Mouse (Mus musculus) CH12.LX (cell line): Measurements from ENCODE around the gene Cfap58. TPM values are rescaled to one million over a fixed set of nuclear protein-coding genes. Genes with fewer than 3 reads are reported as not detected.

Experiments
- DNase-seq: peaks from one replicate; pipeline ENCODE4 v3.0.0-alpha.2; 2013; ENCODE audit errors: extremely low read depth
- H3K27ac ChIP-seq: 2 replicates; pipeline ENCODE4 v1.5.1; 2012; ENCODE audit warnings: low read depth, mild to moderate bottlenecking, control low read depth, moderate library complexity; ENCODE audit not compliant: insufficient read depth
- H3K27me3 ChIP-seq: replicated peaks from 2 replicates; pipeline ENCODE3; 2012; ENCODE audit warnings: inconsistent platforms
- H3K36me3 ChIP-seq, 2 experiments: replicated peaks in 1 of 2; 2 replicates each; pipeline versions ENCODE3 to v1.6.1; 2012; ENCODE audit warnings: inconsistent platforms in 1 of 2, low read length in 1 of 2, mild to moderate bottlenecking in 1 of 2, mixed read lengths in 1 of 2, moderate library complexity in 1 of 2; ENCODE audit not compliant: control insufficient read depth in 1 of 2, insufficient read depth in 1 of 2
- H3K4me1 ChIP-seq, 2 experiments: 2 replicates each; pipeline ENCODE4 v1.6.1; 2012; ENCODE audit warnings: inconsistent platforms in 1 of 2, moderate library complexity in 1 of 2; ENCODE audit not compliant: insufficient read depth in 2 of 2, control insufficient read depth in 1 of 2
- H3K4me2 ChIP-seq: 2 replicates; pipeline ENCODE4 v1.6.1; 2012; ENCODE audit warnings: low read depth, mild to moderate bottlenecking, control low read depth; ENCODE audit not compliant: poor library complexity, insufficient read depth, severe bottlenecking
- H3K4me3 ChIP-seq, 3 experiments: fragments of 150-350 bp in 1 of 3; sonication (generic) in 1 of 3; replicated peaks in 1 of 3; 2 replicates each; pipeline versions ENCODE3 to v1.5.1; 2011 to 2012; ENCODE audit warnings: low read depth in 2 of 3, low read length in 2 of 3, mild to moderate bottlenecking in 2 of 3, moderate library complexity in 2 of 3, control low read depth in 1 of 3, improper control_type of control experiment in 1 of 3, inconsistent platforms in 1 of 3, mixed read lengths in 1 of 3; ENCODE audit not compliant: poor library complexity in 1 of 3
- H3K79me2 ChIP-seq: replicated peaks from 2 replicates; pipeline ENCODE4 v1.6.1; 2012; ENCODE audit warnings: mild to moderate bottlenecking, moderate library complexity; ENCODE audit not compliant: control insufficient read depth, poor library complexity, insufficient read depth, severe bottlenecking; ENCODE audit errors: extremely low read depth
- H3K9ac ChIP-seq: 2 replicates; pipeline ENCODE4 v1.6.1; 2012; ENCODE audit warnings: low read depth, mild to moderate bottlenecking, control low read depth, moderate library complexity; ENCODE audit not compliant: insufficient read depth
- H3K9me3 ChIP-seq: replicated peaks from 2 replicates; pipeline ENCODE3; 2012; ENCODE audit warnings: low read length, inconsistent platforms, mixed read lengths
- BHLHE40 ChIP-seq: IDR thresholded peaks from 2 replicates; pipeline ENCODE4 v1.6.1; 2011; ENCODE audit warnings: mild to moderate bottlenecking, low read depth, low read length, improper control_type of control experiment
- ELF1 ChIP-seq: IDR thresholded peaks from 2 replicates; pipeline ENCODE4 v1.6.1; 2014; ENCODE audit warnings: low read depth, mild to moderate bottlenecking, inconsistent platforms, low read length, improper control_type of control experiment
- ETS1 ChIP-seq: conservative IDR thresholded peaks from 2 replicates; pipeline ENCODE4 v1.6.1; 2012; ENCODE audit warnings: low read depth, mild to moderate bottlenecking, inconsistent platforms, low read length, improper control_type of control experiment, moderate library complexity
- JUN ChIP-seq: IDR thresholded peaks from 2 replicates; pipeline ENCODE4 v1.6.1; 2011; ENCODE audit warnings: low read depth, mild to moderate bottlenecking, low read length, improper control_type of control experiment, moderate library complexity; ENCODE audit not compliant: insufficient read depth
- KAT2A ChIP-seq: IDR thresholded peaks from 2 replicates; pipeline ENCODE4 v1.6.1; 2012; ENCODE audit warnings: low read length, improper control_type of control experiment, inconsistent platforms; ENCODE audit not compliant: insufficient replicate concordance
- MEF2A ChIP-seq: IDR thresholded peaks from 2 replicates; pipeline ENCODE4 v1.6.1; 2014; ENCODE audit warnings: low read depth, mild to moderate bottlenecking, inconsistent platforms, low read length, improper control_type of control experiment, borderline replicate concordance
- MXI1 ChIP-seq: IDR thresholded peaks from 2 replicates; pipeline ENCODE4 v1.6.1; 2011; ENCODE audit warnings: mild to moderate bottlenecking, low read depth, low read length, improper control_type of control experiment
- NELFE ChIP-seq: IDR thresholded peaks from 2 replicates; pipeline ENCODE4 v1.6.1; 2011; ENCODE audit warnings: low read depth, low read length, improper control_type of control experiment
- NRF1 ChIP-seq: IDR thresholded peaks from 2 replicates; pipeline ENCODE4 v1.6.1; 2014; ENCODE audit warnings: low read depth, mild to moderate bottlenecking, inconsistent platforms, low read length, improper control_type of control experiment, moderate library complexity
- PAX5 ChIP-seq: IDR thresholded peaks from 2 replicates; pipeline ENCODE4 v1.6.1; 2012; ENCODE audit warnings: low read length, inconsistent platforms, mixed read lengths
- POLR2A ChIP-seq: IDR thresholded peaks from 2 replicates; pipeline ENCODE4 v1.6.1; 2011; ENCODE audit warnings: low read depth, mild to moderate bottlenecking, improper control_type of control experiment, low read length
- RAD21 ChIP-seq: IDR thresholded peaks from 2 replicates; pipeline ENCODE4 v1.6.1; 2011; ENCODE audit warnings: low read depth, mild to moderate bottlenecking, low read length, improper control_type of control experiment, moderate library complexity
- TCF12 ChIP-seq: IDR thresholded peaks from 2 replicates; pipeline ENCODE4 v1.6.1; 2014; ENCODE audit warnings: low read depth, mild to moderate bottlenecking, inconsistent platforms, low read length, improper control_type of control experiment
- USF2 ChIP-seq: conservative IDR thresholded peaks from 2 replicates; pipeline ENCODE4 v1.6.1; 2011; ENCODE audit warnings: low read depth, low read length, improper control_type of control experiment
- ZMIZ1 ChIP-seq: IDR thresholded peaks from 2 replicates; pipeline ENCODE4 v1.6.1; 2012; ENCODE audit warnings: low read depth, mild to moderate bottlenecking, inconsistent platforms, low read length, improper control_type of control experiment
- ZNF384 ChIP-seq: IDR thresholded peaks from 2 replicates; pipeline ENCODE4 v1.6.1; 2012; ENCODE audit warnings: low read depth, low read length, improper control_type of control experiment, inconsistent platforms
- dilution Hi-C: fragments of 300-500 bp; cut with MboI; formaldehyde crosslinking; loops from 2 replicates; pipeline ENCODE4 v1.14.3; 2020; ENCODE audit warnings: low sequenced_read_pairs; ENCODE audit not compliant: extremely low pct_unique_long_range_greater_than_20kb, extremely low pct_ligation_motif_present
- in situ Hi-C: fragments of 300-500 bp; cut with MboI; formaldehyde crosslinking; loops from 3 replicates; pipeline ENCODE4 v1.14.3; 2019; ENCODE audit warnings: low sequenced_read_pairs, low pct_ligation_motif_present, low pct_unique_long_range_greater_than_20kb, mixed read lengths
- polyA plus RNA-seq: library from polyadenylated mRNA; unstranded; fragments of >175 nt; gene quantifications from 2 replicates; pipeline ENCODE4 v1.2.1, GENCODE M21; 2012; ENCODE audit warnings: low read depth; ENCODE audit not compliant: insufficient read length
- total RNA-seq, 2 experiments: library from RNA; depleted of rRNA; stranded (reverse); fragments of 300-350 nt in 1 of 2; fragments of >200 nt in 1 of 2; gene quantifications; 2 replicates each; pipeline ENCODE4 v1.2.3; 2012 to 2014

Cfap58 gene
- total and polyA plus RNA-seq, 3 experiments = 0.13 to 0.27 TPM; not detected in 1

DNA sequence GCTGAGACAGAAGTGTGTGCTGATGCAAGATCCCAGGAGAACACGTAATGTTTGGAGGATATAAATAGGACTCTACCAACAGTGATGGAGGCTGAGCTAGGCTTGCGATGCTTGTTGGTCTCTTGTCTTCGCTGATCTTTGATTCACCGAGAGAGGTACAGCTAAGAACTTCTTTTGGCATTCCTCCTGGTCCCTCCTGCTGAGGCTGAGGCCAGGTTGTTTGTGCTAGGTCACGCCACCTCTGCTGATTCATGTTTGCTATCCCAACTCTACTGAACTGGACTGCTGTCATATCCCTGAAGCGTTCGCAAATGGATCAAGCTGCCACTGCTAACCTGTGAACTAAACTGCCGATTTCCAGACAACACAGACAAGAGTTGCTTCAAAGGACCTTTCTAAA lies 3.3 kb upstream of the Cfap58 start:
- in situ Hi-C loops (loop anchor here (5.0 to 25.0 kb wide), 2 partner anchors 52 to 272 kb away; no protein-coding TSS in a partner anchor), dilution Hi-C loops (no loop called here)
- peaks cover 15% of the 10 kb centered on the region for H3K27me3 ChIP-seq
- H3K4me3 ChIP-seq = no peak overlapping the region
- H3K27ac ChIP-seq = no peak overlapping the region
- H3K79me2 ChIP-seq = no peaks in the 10 kb centered on the region
- H3K4me1 ChIP-seq = peaks cover 10 to 24% of the 10 kb centered on the region in 2 experiments
- TF ChIP-seq NRF1 (no peak), ZMIZ1 (no peak), JUN (no peak)
- H3K9me3 ChIP-seq = no peaks in the 10 kb centered on the region
- no peak overlapping the region for H3K4me2 ChIP-seq
- no peak for DNase-seq
- no peak overlapping the region for H3K9ac ChIP-seq
- H3K36me3 ChIP-seq = no peaks in the 10 kb centered on the region

DNA sequence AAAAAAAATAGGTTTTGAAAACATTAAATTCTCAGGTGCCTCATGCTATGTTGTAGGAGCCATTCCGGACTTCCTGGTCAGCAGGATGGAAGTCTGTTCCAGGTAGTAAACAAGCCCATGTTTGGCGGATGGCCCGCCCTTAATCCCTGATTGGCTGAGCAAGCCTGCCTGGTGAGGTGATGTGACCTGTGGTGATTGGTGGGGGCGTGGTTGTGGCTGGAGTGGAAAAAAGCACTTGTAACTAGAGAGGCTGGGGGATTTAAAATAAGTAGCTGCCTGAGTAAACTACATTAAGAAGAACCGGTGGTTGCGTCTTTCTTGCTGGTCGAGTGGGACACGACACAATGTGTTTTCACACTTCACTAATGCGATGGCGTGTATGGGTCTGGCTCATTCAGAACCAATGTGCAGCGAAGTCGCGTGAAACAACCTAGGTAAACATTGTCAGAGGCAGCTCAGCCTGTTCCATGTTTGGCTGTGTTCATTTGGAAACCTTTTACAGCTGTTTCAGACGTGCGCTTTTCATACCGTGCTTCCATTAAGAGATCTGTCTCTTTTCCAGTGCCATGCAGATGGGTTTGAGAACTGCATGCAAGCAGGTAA lies 2.7 kb upstream of the Cfap58 start:
- H3K9me3 ChIP-seq = no peaks in the 10 kb centered on the region
- peaks cover 10 to 24% of the 10 kb centered on the region in 2 experiments for H3K4me1 ChIP-seq
- H3K4me2 ChIP-seq = no peak overlapping the region
- TF ChIP-seq KAT2A = no peak
- no peak for TF ChIP-seq ZNF384
- TF ChIP-seq MXI1 = no peak
- TF ChIP-seq TCF12 = no peak
- no peak for TF ChIP-seq PAX5
- no peak for TF ChIP-seq BHLHE40
- no peak for TF ChIP-seq MEF2A
- no peak for TF ChIP-seq POLR2A
- no peak for TF ChIP-seq NELFE
- no peak for TF ChIP-seq ELF1
- TF ChIP-seq ETS1 = no peak
- no peak for TF ChIP-seq USF2
- TF ChIP-seq RAD21 = no peak
- TF ChIP-seq, all 38 proteins: peak for 0
- Histone ChIP-seq H3K27ac (no peak overlapping the region), H3K9ac (no peak overlapping the region), H3K27me3 (peaks cover 21% of the 10 kb centered on the region), H3K4me3 (no peak overlapping the region), H3K79me2 (no peaks in the 10 kb centered on the region), H3K36me3 (no peaks in the 10 kb centered on the region)
- in situ Hi-C loops (loop anchor here (5.0 to 25.0 kb wide), 2 partner anchors 52 to 272 kb away; no protein-coding TSS in a partner anchor), dilution Hi-C loops (no loop called here)
- no peak for DNase-seq
